Mouse (Mus musculus) CH12.LX (cell line): ENCODE results near the gene Btbd1. TPM values are rescaled to one million over a fixed set of nuclear protein-coding genes. Genes with fewer than 3 reads are reported as not detected.

ENCODE experiments used
- DNase-seq: peaks from one replicate; pipeline ENCODE4 v3.0.0-alpha.2; 2013; ENCODE audit errors: extremely low read depth
- H3K27ac ChIP-seq: 2 replicates; pipeline ENCODE4 v1.5.1; 2012; ENCODE audit warnings: low read depth, mild to moderate bottlenecking, control low read depth, moderate library complexity; ENCODE audit not compliant: insufficient read depth
- H3K27me3 ChIP-seq: replicated peaks from 2 replicates; pipeline ENCODE3; 2012; ENCODE audit warnings: inconsistent platforms
- H3K36me3 ChIP-seq, 2 experiments: replicated peaks in 1 of 2; 2 replicates each; pipeline versions ENCODE3 to v1.6.1; 2012; ENCODE audit warnings: inconsistent platforms in 1 of 2, low read length in 1 of 2, mild to moderate bottlenecking in 1 of 2, mixed read lengths in 1 of 2, moderate library complexity in 1 of 2; ENCODE audit not compliant: control insufficient read depth in 1 of 2, insufficient read depth in 1 of 2
- H3K4me1 ChIP-seq, 2 experiments: 2 replicates each; pipeline ENCODE4 v1.6.1; 2012; ENCODE audit warnings: inconsistent platforms in 1 of 2, moderate library complexity in 1 of 2; ENCODE audit not compliant: insufficient read depth in 2 of 2, control insufficient read depth in 1 of 2
- H3K4me2 ChIP-seq: 2 replicates; pipeline ENCODE4 v1.6.1; 2012; ENCODE audit warnings: low read depth, mild to moderate bottlenecking, control low read depth; ENCODE audit not compliant: poor library complexity, insufficient read depth, severe bottlenecking
- H3K4me3 ChIP-seq, 3 experiments: fragments of 150-350 bp in 1 of 3; sonication (generic) in 1 of 3; replicated peaks in 1 of 3; 2 replicates each; pipeline versions ENCODE3 to v1.5.1; 2011 to 2012; ENCODE audit warnings: low read depth in 2 of 3, low read length in 2 of 3, mild to moderate bottlenecking in 2 of 3, moderate library complexity in 2 of 3, control low read depth in 1 of 3, improper control_type of control experiment in 1 of 3, inconsistent platforms in 1 of 3, mixed read lengths in 1 of 3; ENCODE audit not compliant: poor library complexity in 1 of 3
- H3K79me2 ChIP-seq: replicated peaks from 2 replicates; pipeline ENCODE4 v1.6.1; 2012; ENCODE audit warnings: mild to moderate bottlenecking, moderate library complexity; ENCODE audit not compliant: control insufficient read depth, poor library complexity, insufficient read depth, severe bottlenecking; ENCODE audit errors: extremely low read depth
- H3K9ac ChIP-seq: 2 replicates; pipeline ENCODE4 v1.6.1; 2012; ENCODE audit warnings: low read depth, mild to moderate bottlenecking, control low read depth, moderate library complexity; ENCODE audit not compliant: insufficient read depth
- H3K9me3 ChIP-seq: replicated peaks from 2 replicates; pipeline ENCODE3; 2012; ENCODE audit warnings: low read length, inconsistent platforms, mixed read lengths
- CHD2 ChIP-seq: IDR thresholded peaks from 2 replicates; pipeline ENCODE4 v1.6.1; 2011; ENCODE audit warnings: low read length, improper control_type of control experiment
- EP300 ChIP-seq: IDR thresholded peaks from 2 replicates; pipeline ENCODE4 v1.6.1; 2011; ENCODE audit warnings: low read length, improper control_type of control experiment
- HCFC1 ChIP-seq: IDR thresholded peaks from 2 replicates; pipeline ENCODE4 v1.6.1; 2012; ENCODE audit warnings: low read depth, mild to moderate bottlenecking, inconsistent platforms, low read length, improper control_type of control experiment
- IRF4 ChIP-seq: IDR thresholded peaks from 2 replicates; pipeline ENCODE4 v1.6.1; 2014; ENCODE audit warnings: low read depth, mild to moderate bottlenecking, inconsistent platforms, low read length, improper control_type of control experiment
- JUN ChIP-seq: IDR thresholded peaks from 2 replicates; pipeline ENCODE4 v1.6.1; 2011; ENCODE audit warnings: low read depth, mild to moderate bottlenecking, low read length, improper control_type of control experiment, moderate library complexity; ENCODE audit not compliant: insufficient read depth
- JUND ChIP-seq: conservative IDR thresholded peaks from 2 replicates; pipeline ENCODE4 v1.6.1; 2011; ENCODE audit warnings: low read depth, low read length, improper control_type of control experiment
- MAFK ChIP-seq: IDR thresholded peaks from 2 replicates; pipeline ENCODE4 v1.6.1; 2011; ENCODE audit warnings: low read length, improper control_type of control experiment; ENCODE audit not compliant: insufficient replicate concordance
- MAX ChIP-seq: IDR thresholded peaks from 2 replicates; pipeline ENCODE4 v1.6.1; 2011; ENCODE audit warnings: low read length, improper control_type of control experiment
- MYC ChIP-seq: IDR thresholded peaks from 2 replicates; pipeline ENCODE4 v1.6.1; 2011; ENCODE audit warnings: low read depth, mild to moderate bottlenecking, improper control_type of control experiment, low read length
- NELFE ChIP-seq: IDR thresholded peaks from 2 replicates; pipeline ENCODE4 v1.6.1; 2011; ENCODE audit warnings: low read depth, low read length, improper control_type of control experiment
- PAX5 ChIP-seq: IDR thresholded peaks from 2 replicates; pipeline ENCODE4 v1.6.1; 2012; ENCODE audit warnings: low read length, inconsistent platforms, mixed read lengths
- POLR2AphosphoS2 ChIP-seq: IDR thresholded peaks from 2 replicates; pipeline ENCODE4 v1.6.1; 2011; ENCODE audit warnings: low read depth, low read length, improper control_type of control experiment
- RAD21 ChIP-seq: IDR thresholded peaks from 2 replicates; pipeline ENCODE4 v1.6.1; 2011; ENCODE audit warnings: low read depth, mild to moderate bottlenecking, low read length, improper control_type of control experiment, moderate library complexity
- SMC3 ChIP-seq: IDR thresholded peaks from 2 replicates; pipeline ENCODE4 v1.6.1; 2011; ENCODE audit warnings: low read depth, low read length, improper control_type of control experiment
- TCF12 ChIP-seq: IDR thresholded peaks from 2 replicates; pipeline ENCODE4 v1.6.1; 2014; ENCODE audit warnings: low read depth, mild to moderate bottlenecking, inconsistent platforms, low read length, improper control_type of control experiment
- UBTF ChIP-seq: IDR thresholded peaks from 2 replicates; pipeline ENCODE4 v1.6.1; 2012; ENCODE audit warnings: low read depth, mild to moderate bottlenecking, inconsistent platforms, low read length, improper control_type of control experiment, moderate library complexity
- USF1 ChIP-seq: IDR thresholded peaks from 2 replicates; pipeline ENCODE4 v1.6.1; 2014; ENCODE audit warnings: low read depth, mild to moderate bottlenecking, inconsistent platforms, low read length, improper control_type of control experiment
- ZC3H11A ChIP-seq: IDR thresholded peaks from 2 replicates; pipeline ENCODE4 v1.6.1; 2012; ENCODE audit warnings: low read depth, mild to moderate bottlenecking, inconsistent platforms, low read length, improper control_type of control experiment
- ZKSCAN1 ChIP-seq: IDR thresholded peaks from 2 replicates; pipeline ENCODE4 v1.6.1; 2012; ENCODE audit warnings: low read depth, inconsistent platforms, low read length, improper control_type of control experiment, borderline replicate concordance
- ZMIZ1 ChIP-seq: IDR thresholded peaks from 2 replicates; pipeline ENCODE4 v1.6.1; 2012; ENCODE audit warnings: low read depth, mild to moderate bottlenecking, inconsistent platforms, low read length, improper control_type of control experiment
- dilution Hi-C: fragments of 300-500 bp; cut with MboI; formaldehyde crosslinking; loops from 2 replicates; pipeline ENCODE4 v1.14.3; 2020; ENCODE audit warnings: low sequenced_read_pairs; ENCODE audit not compliant: extremely low pct_unique_long_range_greater_than_20kb, extremely low pct_ligation_motif_present
- in situ Hi-C: fragments of 300-500 bp; cut with MboI; formaldehyde crosslinking; loops from 3 replicates; pipeline ENCODE4 v1.14.3; 2019; ENCODE audit warnings: low sequenced_read_pairs, low pct_ligation_motif_present, low pct_unique_long_range_greater_than_20kb, mixed read lengths
- polyA plus RNA-seq: library from polyadenylated mRNA; unstranded; fragments of >175 nt; gene quantifications from 2 replicates; pipeline ENCODE4 v1.2.1, GENCODE M21; 2012; ENCODE audit warnings: low read depth; ENCODE audit not compliant: insufficient read length
- total RNA-seq, 2 experiments: library from RNA; depleted of rRNA; stranded (reverse); fragments of 300-350 nt in 1 of 2; fragments of >200 nt in 1 of 2; gene quantifications; 2 replicates each; pipeline ENCODE4 v1.2.3; 2012 to 2014

Btbd1 gene
- total and polyA plus RNA-seq, 3 experiments: 45.8 to 88.8 (median 67.1) TPM

- no peak for TF ChIP-seq RAD21
- no peak for TF ChIP-seq NELFE
- no peak for TF ChIP-seq MAX
- TF ChIP-seq ZC3H11A: no peak
- no peak for TF ChIP-seq UBTF
- TF ChIP-seq MYC: no peak
- no peak for TF ChIP-seq POLR2AphosphoS2
- TF ChIP-seq ZMIZ1: no peak
- TF ChIP-seq IRF4: no peak
- TF ChIP-seq JUN: no peak
- no peak for TF ChIP-seq CHD2
- no peak for TF ChIP-seq HCFC1
- no peak for TF ChIP-seq JUND
- no peak for TF ChIP-seq PAX5
- no peak for TF ChIP-seq TCF12
- TF ChIP-seq ZKSCAN1: no peak
- TF ChIP-seq EP300: no peak
- TF ChIP-seq, all 38 proteins: peak for 0
- H3K27me3 ChIP-seq: no peaks in the 10 kb centered on the region
- no peaks in the 10 kb centered on the region for H3K4me1 ChIP-seq
- in situ Hi-C loops: no loop called here
- H3K9me3 ChIP-seq: peaks cover 3% of the 10 kb centered on the region
- no peak overlapping the region for H3K4me3 ChIP-seq
- no peaks in the 10 kb centered on the region for H3K36me3 ChIP-seq
- no peak overlapping the region for H3K9ac ChIP-seq
- dilution Hi-C loops: no loop called here
- H3K79me2 ChIP-seq: no peaks in the 10 kb centered on the region
- H3K4me2 ChIP-seq: no peak overlapping the region
- no peak overlapping the region for H3K27ac ChIP-seq
- no peak for DNase-seq
Measured at GRCm38 (mm10) chr7:81841439-81841838, 12.2 kb upstream of the Btbd1 start.

DNA sequence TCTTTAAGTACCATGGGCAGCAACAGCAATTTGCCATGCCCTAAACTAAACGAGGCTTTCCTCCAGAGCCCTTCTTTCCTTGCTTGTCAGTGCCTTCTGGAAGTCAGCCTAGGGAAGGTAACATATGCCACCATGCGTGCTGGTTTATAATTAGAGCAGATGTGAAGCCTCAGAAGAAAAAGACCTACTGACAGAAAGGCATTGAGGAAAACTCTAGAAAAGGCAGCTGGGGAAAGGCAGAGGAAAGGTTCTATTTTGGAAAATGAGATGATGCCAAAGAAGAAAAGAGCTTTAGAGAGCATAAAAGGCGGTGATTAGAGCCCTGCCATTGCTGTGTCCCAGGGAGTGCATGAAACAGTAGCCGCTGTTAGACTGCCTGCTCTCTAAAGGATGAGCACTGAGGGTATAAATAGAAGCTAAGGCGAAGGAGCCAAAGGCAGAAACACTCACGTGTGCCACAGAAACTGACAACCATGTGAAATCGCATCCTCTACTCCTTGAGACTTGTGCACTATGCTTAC lies 11.5 kb upstream of the Btbd1 start:
- no peaks in the 10 kb centered on the region for H3K79me2 ChIP-seq
- in situ Hi-C loops: no loop called here
- no peak overlapping the region for H3K9ac ChIP-seq
- no peak for TF ChIP-seq SMC3
- no peak for TF ChIP-seq ZC3H11A
- TF ChIP-seq ZMIZ1: no peak
- TF ChIP-seq PAX5: no peak
- TF ChIP-seq USF1: no peak
- TF ChIP-seq MAFK: no peak
- dilution Hi-C loops: no loop called here
- no peak overlapping the region for H3K27ac ChIP-seq
- peaks cover 3% of the 10 kb centered on the region for H3K9me3 ChIP-seq
- no peaks in the 10 kb centered on the region for H3K4me1 ChIP-seq
- H3K4me3 ChIP-seq: no peak overlapping the region
- no peak for DNase-seq
- H3K4me2 ChIP-seq: no peak overlapping the region
- H3K36me3 ChIP-seq: no peaks in the 10 kb centered on the region
- no peaks in the 10 kb centered on the region for H3K27me3 ChIP-seq
